Mouse (Mus musculus) brain, embryonic 14.5 days (tissue): Measurements from ENCODE around the gene Sergef.

Source experiments
- CTCF ChIP-seq: fragments of 200-500 bp; IDR thresholded peaks from 2 replicates; pipeline ENCODE4 v1.5.1; 2012; ENCODE audit warnings: inconsistent platforms, mild to moderate bottlenecking, moderate library complexity, borderline replicate concordance; ENCODE audit not compliant: insufficient read depth, insufficient read length; ENCODE audit errors: extremely low read depth
- POLR2A ChIP-seq: fragments of 200-500 bp; IDR thresholded peaks from 2 replicates; pipeline ENCODE4 v1.6.1; 2012; ENCODE audit warnings: mild to moderate bottlenecking, inconsistent platforms, borderline replicate concordance; ENCODE audit not compliant: poor library complexity, insufficient read depth, insufficient read length, severe bottlenecking; ENCODE audit errors: extremely low read depth

DNA sequence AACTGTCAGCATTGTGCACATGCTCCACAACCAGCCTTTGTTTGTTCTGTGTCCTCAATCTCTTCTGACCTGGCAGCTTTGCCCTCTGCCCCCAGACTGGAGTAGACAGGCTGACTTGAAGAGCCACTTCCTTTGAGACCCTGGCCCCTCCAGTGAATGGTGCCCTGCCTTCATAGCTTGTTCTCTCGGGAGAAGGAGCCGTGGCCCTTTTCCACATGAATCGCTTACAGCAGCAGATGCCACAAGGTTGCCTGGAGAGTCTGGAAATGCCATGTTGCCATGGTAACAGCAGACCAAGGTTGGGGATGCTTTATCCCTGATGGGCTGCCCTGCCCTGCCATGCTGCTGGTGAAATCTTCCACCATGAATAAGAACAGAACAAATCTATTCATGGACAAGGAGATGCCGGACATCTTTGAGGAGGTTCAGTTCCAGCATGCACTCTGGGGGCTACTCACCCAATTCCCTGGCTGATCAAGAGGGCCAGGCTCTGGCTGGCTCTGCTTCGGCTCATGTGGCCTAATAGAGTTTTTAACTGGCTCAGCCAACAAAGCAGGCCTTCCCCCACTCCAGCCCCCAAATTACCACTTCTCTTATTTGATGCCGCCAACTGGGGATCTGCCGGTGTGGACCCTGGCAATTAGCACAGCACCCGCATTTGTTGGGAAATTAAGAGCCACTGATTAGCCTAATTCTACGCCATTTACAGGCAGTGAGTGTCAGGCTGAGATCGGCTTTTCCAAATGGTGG is 185.5 kb downstream of the Sergef start:
- no peak for TF ChIP-seq POLR2A
- no peak for TF ChIP-seq CTCF
